Mouse (Mus musculus): ENCODE measurements at regions not wholly inside any gene's neighbourhood (a gene's known extent, or its start where the extent isn't known, plus 50 kb on each side); places are given as distances from the start of the nearest gene placed in this dataset.

GRCm38 (mm10) chr3:61064720-61065119 lies 62.1 kb downstream of the P2ry1 start:
- ATAC-seq (replicated peaks; ENCODE audit: poor library complexity, severe bottlenecking): no peak

GRCm38 (mm10) chr3:61067067-61067466 lies 64.5 kb downstream of the P2ry1 start:
- ATAC-seq (replicated peaks; ENCODE audit: poor library complexity, severe bottlenecking): no peak

GRCm38 (mm10) chr3:61068229-61068628 lies 65.6 kb downstream of the P2ry1 start:
- no peak for ATAC-seq (replicated peaks; ENCODE audit: poor library complexity, severe bottlenecking)

GRCm38 (mm10) chr3:61071041-61071440 lies 68.4 kb downstream of the P2ry1 start:
- no peak for ATAC-seq (replicated peaks; ENCODE audit: poor library complexity, severe bottlenecking)

GRCm38 (mm10) chr3:61072330-61072729 lies 69.7 kb downstream of the P2ry1 start:
- no peak for ATAC-seq (replicated peaks; ENCODE audit: poor library complexity, severe bottlenecking)

- peak; percentile 91 for ATAC-seq (replicated peaks; ENCODE audit: poor library complexity, severe bottlenecking)
Observed at GRCm38 (mm10) chr3:61073103-61073502, 70.5 kb downstream of the P2ry1 start.

- peak; percentile 89 for ATAC-seq (replicated peaks; ENCODE audit: poor library complexity, severe bottlenecking)
Observed at GRCm38 (mm10) chr3:61073806-61074205, 71.2 kb downstream of the P2ry1 start.

- ATAC-seq (replicated peaks; ENCODE audit: poor library complexity, severe bottlenecking): no peak
Observed at GRCm38 (mm10) chr3:61075839-61076238, 73.2 kb downstream of the P2ry1 start.

GRCm38 (mm10) chr3:61089931-61090330 lies 87.3 kb downstream of the P2ry1 start:
- ATAC-seq (replicated peaks; ENCODE audit: poor library complexity, severe bottlenecking): no peak

GRCm38 (mm10) chr3:61092031-61092430 lies 89.4 kb downstream of the P2ry1 start:
- ATAC-seq (replicated peaks; ENCODE audit: poor library complexity, severe bottlenecking): no peak

GRCm38 (mm10) chr3:61116364-61116763 lies 113.8 kb downstream of the P2ry1 start:
- ATAC-seq (replicated peaks; ENCODE audit: poor library complexity, severe bottlenecking): peak; percentile 69

GRCm38 (mm10) chr3:61133096-61133495 lies 130.5 kb downstream of the P2ry1 start:
- peak; percentile 84 for ATAC-seq (replicated peaks; ENCODE audit: poor library complexity, severe bottlenecking)

- ATAC-seq (replicated peaks; ENCODE audit: poor library complexity, severe bottlenecking): peak; percentile 37; the same call in 1 of the 2 replicates
Observed at GRCm38 (mm10) chr3:61154087-61154486, 151.5 kb downstream of the P2ry1 start.

- ATAC-seq (replicated peaks; ENCODE audit: poor library complexity, severe bottlenecking): no peak
Observed at GRCm38 (mm10) chr3:61159811-61160210, 157.2 kb downstream of the P2ry1 start.

- ATAC-seq (replicated peaks; ENCODE audit: poor library complexity, severe bottlenecking): no peak
Observed at GRCm38 (mm10) chr3:61161384-61161783, 158.8 kb downstream of the P2ry1 start.

GRCm38 (mm10) chr3:61185789-61186188 lies 175.6 kb upstream of the Rap2b start:
- no peak for ATAC-seq (replicated peaks; ENCODE audit: poor library complexity, severe bottlenecking)

GRCm38 (mm10) chr3:61188662-61189061 lies 172.8 kb upstream of the Rap2b start:
- ATAC-seq (replicated peaks; ENCODE audit: poor library complexity, severe bottlenecking): no peak

GRCm38 (mm10) chr3:61216562-61216961 lies 144.9 kb upstream of the Rap2b start:
- ATAC-seq (replicated peaks; ENCODE audit: poor library complexity, severe bottlenecking): peak; percentile 71

GRCm38 (mm10) chr3:61224505-61224904 lies 136.9 kb upstream of the Rap2b start:
- ATAC-seq (replicated peaks; ENCODE audit: poor library complexity, severe bottlenecking): peak; percentile 52

GRCm38 (mm10) chr3:61225054-61225453 lies 136.4 kb upstream of the Rap2b start:
- peak; percentile 97 for ATAC-seq (replicated peaks; ENCODE audit: poor library complexity, severe bottlenecking)

- peak; percentile 97 for ATAC-seq (replicated peaks; ENCODE audit: poor library complexity, severe bottlenecking)
Observed at GRCm38 (mm10) chr3:61241380-61241779, 120.1 kb upstream of the Rap2b start.

- peak; percentile 60 for ATAC-seq (replicated peaks; ENCODE audit: poor library complexity, severe bottlenecking)
Observed at GRCm38 (mm10) chr3:61243876-61244527, 117.4 kb upstream of the Rap2b start.

GRCm38 (mm10) chr3:61246429-61246828 lies 115.0 kb upstream of the Rap2b start:
- no peak for ATAC-seq (replicated peaks; ENCODE audit: poor library complexity, severe bottlenecking)

Data from granulocyte monocyte progenitor cell, adult 5-6 weeks (primary cell).